Mouse (Mus musculus) adrenal gland, adult (tissue): ENCODE measurements around the gene Rnaseh2b.

Experiments
- DNase-seq, 2 experiments: peaks; one replicate each; pipeline ENCODE4 v3.0.0; 2022 to 2023; ENCODE audit warnings: low spot score in 1 of 2; ENCODE audit not compliant: inconsistent age in 2 of 2

The Rnaseh2b gene

DNA sequence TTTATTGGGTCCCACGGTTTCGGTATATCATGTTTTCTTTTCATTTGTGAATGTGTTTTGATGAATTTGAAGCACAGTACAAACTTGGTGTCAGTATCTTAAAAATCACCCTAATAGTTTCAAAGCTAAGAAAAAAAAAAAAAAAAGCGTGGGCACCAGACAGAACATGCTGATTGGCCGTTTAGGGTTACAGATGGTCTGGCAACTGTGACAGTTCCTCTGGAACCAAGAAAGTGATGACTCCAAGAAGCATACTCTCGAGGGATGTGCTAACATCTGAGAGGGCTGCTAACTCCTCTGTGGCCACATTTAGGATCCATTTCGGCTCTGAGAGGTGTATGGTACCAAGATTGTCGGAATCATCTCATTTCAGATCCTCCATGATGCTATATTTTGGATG lies 62.8 kb downstream of the Rnaseh2b start:
- DNase-seq = no peak

DNA sequence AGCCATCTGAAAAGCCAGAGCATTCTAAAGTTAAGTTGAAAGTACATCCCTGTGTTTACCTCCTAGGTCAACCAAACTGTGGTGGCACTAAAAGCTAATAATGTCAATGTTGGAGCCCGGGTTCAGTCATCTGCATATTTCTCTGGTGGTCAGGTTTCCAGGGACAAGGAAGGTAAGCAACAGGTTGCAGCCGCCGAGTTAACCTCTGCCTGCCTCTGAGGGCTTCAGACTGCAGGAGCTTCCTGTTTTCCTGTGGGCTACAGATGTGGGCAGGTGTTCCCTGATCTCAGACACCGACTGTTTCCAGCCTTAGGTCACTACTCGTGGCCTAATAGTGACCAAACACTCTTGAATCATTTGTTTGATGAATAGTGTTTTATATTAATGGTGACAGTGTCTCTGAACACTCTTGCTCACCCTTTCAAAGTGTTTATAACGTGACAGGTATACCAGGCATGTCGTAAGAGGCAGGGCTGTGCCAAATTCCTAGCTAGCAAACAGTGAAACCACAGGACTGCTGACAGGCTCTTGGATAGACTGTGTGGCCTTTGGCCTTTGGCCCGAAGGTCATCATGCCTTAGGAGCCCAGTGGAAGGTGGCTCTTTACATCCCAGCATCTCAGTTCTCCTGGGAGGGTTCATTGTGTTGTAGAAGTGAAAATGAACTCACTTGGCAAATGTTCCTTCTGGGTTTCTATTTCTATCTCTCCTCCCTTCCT lies 69.0 kb downstream of the Rnaseh2b start:
- no peak for DNase-seq

GRCm38 (mm10) chr14:62363774-62364173 lies 71.4 kb downstream of the Rnaseh2b start:
- DNase-seq = no peak

DNA sequence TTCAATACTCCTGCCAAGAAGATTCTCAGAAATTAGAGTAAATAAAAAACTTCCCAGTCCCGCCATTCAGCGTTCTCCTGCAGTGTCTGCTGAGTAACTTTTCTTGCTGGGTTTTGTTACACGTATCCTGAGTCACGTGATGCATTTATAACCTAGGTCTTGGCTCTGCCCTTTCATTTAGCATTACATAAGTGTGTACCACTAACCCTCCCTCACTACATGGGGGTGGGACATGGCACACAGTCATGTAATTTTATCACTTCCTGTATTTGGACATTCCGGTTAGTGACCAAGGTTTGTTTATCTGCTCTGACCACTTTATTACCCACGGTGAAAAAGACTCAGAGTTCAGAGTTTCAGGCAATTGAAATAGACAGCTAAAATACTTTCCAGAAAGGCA lies 78.4 kb downstream of the Rnaseh2b start:
- DNase-seq = peak; percentile 42 to 77

- DNase-seq = no peak
Measured at GRCm38 (mm10) chr14:62374001-62374400, 81.6 kb downstream of the Rnaseh2b start.

DNA sequence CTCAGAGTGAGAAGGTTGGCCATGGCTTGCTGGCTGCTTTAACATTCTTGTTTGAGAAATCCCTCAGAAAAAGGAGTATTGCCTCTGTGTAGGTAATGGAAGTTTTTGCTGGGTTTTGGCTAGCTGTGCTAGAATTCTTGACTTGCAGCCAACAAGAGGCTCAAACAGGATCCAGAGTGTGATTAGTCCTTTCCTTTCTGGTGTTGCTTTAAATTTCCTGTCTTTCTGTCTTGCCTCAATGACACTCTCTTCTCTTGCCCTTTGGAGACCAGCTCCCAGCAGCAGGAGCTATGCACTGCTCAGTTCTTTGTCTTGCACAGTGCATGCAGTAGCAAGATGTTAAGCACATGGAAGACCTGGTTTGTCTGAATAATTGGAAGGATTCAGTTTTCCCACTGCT lies 83.3 kb downstream of the Rnaseh2b start:
- DNase-seq = peak; percentile 12 to 76

DNA sequence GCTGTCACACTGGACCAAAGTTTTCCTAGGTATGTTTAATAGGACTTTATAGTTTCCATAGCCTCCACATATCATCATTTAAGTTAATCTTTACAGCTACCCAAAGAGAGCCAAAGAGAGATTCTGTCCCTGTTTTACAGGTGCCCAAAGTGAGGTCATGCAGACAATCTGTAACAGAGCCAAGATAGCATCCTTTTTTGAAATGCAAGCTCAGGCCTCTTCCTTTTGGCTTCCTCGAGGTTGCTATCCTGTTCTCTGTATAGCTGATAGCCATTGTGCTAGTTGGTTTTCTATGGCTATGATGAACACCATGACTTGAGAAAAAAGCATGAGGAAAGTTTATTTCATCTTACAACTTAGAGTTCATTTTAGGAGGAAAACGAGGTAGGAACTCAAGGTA lies 83.7 kb downstream of the Rnaseh2b start:
- no peak for DNase-seq

DNA sequence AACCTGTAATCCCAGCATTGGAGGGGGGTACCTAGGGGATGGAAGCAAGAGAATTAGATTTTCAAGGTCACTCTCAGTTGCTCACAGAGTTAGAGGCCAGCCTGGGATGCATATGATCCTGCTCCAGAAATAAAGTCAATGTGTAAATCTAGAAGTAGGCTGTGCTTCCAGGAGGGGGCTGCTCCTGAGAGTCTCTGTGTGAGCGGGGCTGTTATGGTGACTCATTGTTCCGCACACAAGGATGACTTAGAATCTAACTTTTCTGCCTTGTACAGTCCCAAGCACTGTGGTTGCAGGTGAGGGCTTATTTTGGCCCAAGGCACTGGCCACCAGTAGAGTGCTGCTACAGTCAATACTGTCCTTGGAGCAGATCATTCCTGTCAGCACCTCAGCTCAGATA lies 87.0 kb downstream of the Rnaseh2b start:
- DNase-seq = no peak

DNA sequence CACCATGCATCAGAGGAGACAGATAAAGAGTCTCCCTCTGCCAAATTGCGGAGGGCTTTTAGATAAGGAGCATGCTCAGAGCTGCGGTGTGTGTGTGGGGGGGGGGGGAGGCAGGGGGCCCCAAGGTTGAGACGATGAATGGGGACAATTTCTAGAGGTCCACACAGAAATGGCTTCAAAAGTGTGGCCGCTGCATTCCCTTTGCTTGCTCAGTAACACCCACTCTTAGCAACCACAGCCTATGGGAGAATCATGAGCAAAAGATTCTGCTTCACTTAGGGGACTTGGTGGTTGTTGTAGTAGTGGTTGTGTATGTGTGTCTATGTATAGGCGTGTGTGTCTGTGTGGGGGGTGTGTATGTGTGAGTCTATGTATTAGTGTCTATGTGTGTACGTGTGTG lies 88.2 kb downstream of the Rnaseh2b start:
- DNase-seq = no peak

- DNase-seq = no peak
Measured at GRCm38 (mm10) chr14:62383109-62383508, 90.7 kb downstream of the Rnaseh2b start.

DNA sequence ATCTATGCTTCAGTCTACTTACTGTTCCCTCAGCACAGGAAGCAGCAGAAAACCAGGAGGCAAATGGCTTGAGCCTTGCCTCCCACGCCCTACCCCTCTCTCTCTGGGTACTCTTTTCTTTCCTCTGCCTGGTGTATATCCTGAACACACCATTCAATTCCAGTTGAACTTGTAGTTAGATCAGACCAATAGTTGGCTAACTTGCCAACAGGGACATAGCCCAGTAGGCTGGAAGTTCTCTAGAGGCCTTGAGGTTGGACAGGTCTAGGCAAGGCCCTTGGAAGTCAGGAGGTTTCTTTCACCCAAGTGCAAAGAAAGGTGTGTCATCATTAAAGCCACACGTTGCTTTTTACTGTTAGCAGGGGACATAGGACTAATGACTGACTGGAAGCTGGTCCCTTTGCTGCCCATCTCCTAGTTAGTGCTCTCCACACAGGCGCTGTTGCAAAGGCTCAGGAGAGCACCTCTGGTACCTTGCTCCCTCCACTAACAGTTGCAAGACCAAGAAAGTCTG lies 91.5 kb downstream of the Rnaseh2b start:
- no peak for DNase-seq

GRCm38 (mm10) chr14:62389064-62389728 lies 96.8 kb downstream of the Rnaseh2b start:
- DNase-seq = no peak

DNA sequence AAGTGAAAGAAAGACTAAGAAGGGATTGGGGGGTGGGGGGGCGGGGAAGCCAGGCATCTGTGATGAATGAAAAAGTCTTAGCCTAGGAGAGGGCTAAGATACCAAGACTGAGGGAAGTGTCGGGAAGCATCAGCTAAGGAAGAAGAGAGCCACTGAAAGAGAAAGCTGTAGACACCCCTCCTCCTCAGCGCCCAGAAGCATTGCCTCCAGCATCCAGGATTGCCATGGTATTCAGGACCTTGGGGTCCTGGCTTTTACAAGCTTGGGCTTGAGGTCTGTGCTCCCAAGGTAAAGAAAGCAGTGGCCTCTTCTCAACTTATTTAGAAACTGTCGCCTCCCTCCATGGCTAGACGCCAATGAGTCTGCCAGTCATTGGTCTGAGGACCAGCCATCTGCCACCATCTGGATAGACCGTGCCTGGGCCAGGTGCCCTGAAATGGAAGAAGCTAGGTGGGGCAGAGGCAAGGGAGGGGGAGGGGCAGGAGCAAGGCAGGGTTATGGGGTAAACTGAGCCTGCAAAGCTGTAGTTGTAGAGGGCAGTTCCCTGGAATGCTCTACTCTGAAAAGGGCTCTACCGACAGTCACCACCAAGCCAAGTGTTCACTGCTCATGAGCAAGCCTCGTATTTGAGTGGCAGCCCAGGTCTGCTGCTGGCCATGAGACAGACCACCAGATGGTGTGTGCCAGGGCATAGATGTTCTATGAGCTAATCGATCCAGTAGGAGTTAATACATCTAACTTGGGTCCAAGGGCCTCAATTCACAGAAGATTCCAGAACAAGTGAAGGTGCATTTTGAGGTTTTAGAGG lies 97.5 kb downstream of the Rnaseh2b start:
- no peak for DNase-seq

GRCm38 (mm10) chr14:62392754-62393153 lies 100.4 kb downstream of the Rnaseh2b start:
- DNase-seq = no peak

GRCm38 (mm10) chr14:62395346-62395745 lies 103.0 kb downstream of the Rnaseh2b start:
- DNase-seq = no peak

DNA sequence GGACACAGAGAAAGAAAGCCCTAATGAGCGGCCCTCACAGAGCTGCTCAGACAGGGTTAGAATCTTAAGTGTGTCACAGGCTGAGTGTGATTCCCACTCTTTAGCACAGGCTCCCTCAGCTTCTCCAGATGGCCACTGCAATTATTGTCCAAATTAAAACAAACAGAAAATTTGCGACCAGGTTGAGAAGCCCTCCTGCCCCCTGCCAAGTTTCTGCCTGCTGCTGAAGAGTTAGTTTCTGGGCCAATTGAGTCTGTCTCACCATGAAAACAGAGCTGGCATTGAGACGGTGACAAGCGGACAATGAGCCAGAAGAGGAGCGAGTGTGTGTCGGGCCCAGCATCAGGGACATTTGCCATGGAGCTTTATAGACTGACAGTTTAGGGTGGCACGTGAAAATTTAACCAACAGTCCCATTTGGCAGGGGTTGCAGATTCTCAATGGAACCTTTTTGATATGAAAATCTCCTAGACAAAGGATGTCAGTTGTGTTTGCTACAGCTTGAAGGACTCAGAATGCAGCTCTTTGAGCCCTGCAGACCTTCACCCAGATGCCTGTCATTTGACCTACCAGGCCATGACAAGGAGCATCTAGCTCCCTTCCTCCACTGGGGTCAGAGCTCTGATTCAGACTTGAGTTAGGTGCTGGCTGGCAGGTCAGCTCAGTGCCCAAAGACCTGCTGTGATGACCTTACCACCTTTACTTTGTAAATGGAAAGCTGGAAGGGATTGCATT lies 123.8 kb downstream of the Rnaseh2b start:
- DNase-seq = no peak

- peak; percentile 10 to 38 for DNase-seq
Measured at GRCm38 (mm10) chr14:62416742-62417134, 124.3 kb downstream of the Rnaseh2b start.

- no peak for DNase-seq
Measured at GRCm38 (mm10) chr14:62417501-62417900, 125.1 kb downstream of the Rnaseh2b start.

DNA sequence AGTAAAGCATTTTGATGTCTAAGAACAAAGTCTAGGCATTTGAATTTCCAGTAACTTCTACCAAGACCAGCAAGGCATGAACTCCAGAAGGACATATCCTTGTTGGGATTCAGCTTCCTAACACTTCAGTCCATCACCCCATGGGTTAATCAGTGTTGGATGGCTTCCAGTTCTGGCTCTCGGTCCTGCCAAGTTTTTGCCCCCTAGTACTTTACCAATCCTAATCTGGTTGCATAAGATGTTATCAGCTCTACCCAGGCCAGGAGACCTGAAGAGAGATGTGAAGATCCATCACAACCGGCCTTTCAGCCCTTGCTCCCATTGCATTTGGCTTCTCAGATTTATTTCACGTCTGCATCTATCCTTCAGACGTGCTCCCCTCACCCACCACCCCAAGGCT lies 129.9 kb downstream of the Rnaseh2b start:
- DNase-seq = no peak
